Mouse (Mus musculus) erythroid progenitor cell, adult 5-6 weeks (primary cell): Measurements from ENCODE around the gene Usp38. TPM values are rescaled to one million over a fixed set of nuclear protein-coding genes. Genes with fewer than 3 reads are reported as not detected.
"Not testable (repeated sequence)": the region's sequence is repeated elsewhere in the genome, so short reads cannot be mapped to it uniquely, and the experiment has no call there.

Experiments used
- ATAC-seq: replicated peaks from 2 replicates; pipeline ENCODE4 v1.8.0; 2016; ENCODE audit warnings: moderate number of reproducible peaks, mild to moderate bottlenecking, moderate TSS enrichment, inconsistent platforms; ENCODE audit not compliant: poor library complexity, low FRiP score, severe bottlenecking
- total RNA-seq, 2 experiments: library from RNA; stranded (forward) in 1 of 2; stranded (reverse) in 1 of 2; fragments of 150-400 nt in 1 of 2; fragments of 186-747, 209-891 nt in 1 of 2; gene quantifications; 2 replicates each; pipeline versions ENCODE4 v1.2.3 to v1.2.4; 2015 to 2017; ENCODE audit warnings: low replicate concordance in 2 of 2

Gene Usp38
- total RNA-seq (2015; ENCODE audit: low replicate concordance): 21.6 and 23.1 TPM in 2 replicates
- total RNA-seq (2017; ENCODE audit: low replicate concordance): 15.7 and 16.7 TPM in 2 replicates

GRCm38 (mm10) chr8:81014789-81015699, at the start of gene Usp38:
Usp38 (minus strand) TSS chr8:81014928.
- ATAC-seq: peak; percentile 93

DNA sequence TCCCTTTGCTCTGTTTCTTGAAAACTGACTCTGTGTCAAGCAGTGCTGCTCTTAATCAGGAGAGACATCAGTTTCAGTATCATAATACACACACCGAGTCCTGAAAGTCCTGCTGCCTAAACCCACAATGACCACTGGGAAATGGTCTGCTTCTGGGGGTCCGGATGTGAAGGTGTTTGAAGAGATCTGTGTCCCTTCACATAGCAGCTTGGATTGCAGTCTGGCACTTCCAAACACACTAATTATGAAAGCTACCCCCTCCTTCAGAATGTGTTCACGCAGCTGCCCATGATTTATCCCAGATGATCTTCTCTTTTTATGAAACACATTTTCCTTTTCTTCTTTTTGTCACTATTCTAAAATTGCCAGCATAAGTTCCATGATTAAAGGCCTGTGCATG, 47.8 kb upstream of the Usp38 start:
- no peak for ATAC-seq

- ATAC-seq: no peak
These were observed 47.2 kb upstream of the Usp38 start for GRCm38 (mm10) chr8:81061950-81062349.

DNA sequence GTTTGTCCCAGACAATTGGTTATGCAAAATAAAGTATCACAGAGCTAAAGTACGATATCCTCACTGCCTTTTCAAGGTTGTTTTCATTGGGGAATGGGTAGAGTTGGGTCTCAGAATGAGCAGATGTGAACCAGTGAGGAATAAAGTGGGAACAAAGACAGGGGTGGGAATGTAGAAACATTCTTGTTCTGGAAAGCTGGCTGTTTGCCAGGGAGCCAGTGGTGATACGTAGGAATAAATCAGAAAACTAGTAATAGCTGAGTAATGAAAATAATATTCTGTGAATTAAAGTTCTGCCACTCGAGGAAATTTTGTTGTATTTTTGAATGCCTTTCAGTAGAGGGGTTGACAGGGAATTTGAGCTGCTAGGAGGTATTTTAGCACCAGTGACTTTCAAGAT, 29.5 kb upstream of the Usp38 start:
- ATAC-seq: no peak

- ATAC-seq: no peak
These were observed 13.3 kb upstream of the Usp38 start for GRCm38 (mm10) chr8:81027991-81028390.

DNA sequence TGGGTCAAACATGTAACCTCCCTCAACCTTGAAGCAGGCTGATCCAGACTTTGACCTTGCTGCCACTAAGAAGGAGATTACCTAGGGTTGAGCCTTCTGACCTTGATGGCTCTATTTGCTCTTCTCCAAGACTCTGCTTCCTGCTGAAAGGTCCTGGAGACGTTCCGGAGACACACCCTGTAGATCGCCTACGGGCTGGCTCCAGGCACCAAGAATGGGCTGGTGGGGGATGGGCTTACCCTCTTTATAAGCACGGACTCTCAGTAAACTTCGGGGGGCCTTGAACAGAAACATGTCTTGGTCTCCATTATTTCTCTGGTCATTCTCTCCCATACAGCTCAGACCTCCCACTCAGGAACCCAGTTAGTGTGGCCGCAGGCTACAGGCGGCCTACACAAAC, 2.8 kb upstream of the Usp38 start:
- not testable (repeated sequence) for ATAC-seq

DNA sequence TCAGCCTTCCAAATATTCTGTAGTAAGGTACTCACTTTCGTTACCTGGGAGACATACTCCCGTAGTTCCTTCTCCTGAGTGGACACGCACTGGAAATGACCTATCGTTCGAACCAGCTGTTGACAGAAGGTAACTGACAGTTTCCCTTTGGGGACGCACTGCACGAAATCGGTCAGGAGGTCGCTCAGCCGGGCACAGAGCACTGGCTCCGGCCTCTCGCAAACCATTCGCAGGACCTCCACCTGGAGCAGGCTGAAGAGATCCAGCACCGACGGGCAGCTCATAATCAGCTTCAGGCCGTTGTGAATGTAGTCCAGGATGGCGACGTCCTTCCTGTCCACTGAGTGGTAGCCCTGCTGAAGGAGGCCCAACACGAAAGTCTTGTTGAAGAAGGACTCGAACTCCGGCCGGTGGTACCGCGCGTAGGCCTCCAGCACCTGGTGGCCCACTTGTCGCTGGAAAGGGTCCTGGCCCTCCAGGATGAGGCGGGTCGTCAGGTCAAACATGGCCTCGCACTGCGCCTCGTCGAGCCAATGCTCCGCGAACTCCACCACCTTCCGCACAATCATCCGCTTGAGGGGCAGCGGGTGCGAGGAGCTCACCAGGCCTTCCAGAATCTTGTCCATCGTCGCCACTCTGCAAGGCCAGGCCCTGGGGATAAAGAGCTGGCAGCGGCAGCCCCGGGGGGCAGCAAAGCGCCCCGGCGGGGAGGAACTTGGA, 757 bp downstream of the Usp38 start:
- ATAC-seq: peak; percentile 7; the same call in 1 of the 2 replicates

- no peak for ATAC-seq
These were observed 2.0 kb downstream of the Usp38 start for GRCm38 (mm10) chr8:81012699-81013098.

- no peak for ATAC-seq
These were observed 2.6 kb downstream of the Usp38 start for GRCm38 (mm10) chr8:81012031-81012560.

DNA sequence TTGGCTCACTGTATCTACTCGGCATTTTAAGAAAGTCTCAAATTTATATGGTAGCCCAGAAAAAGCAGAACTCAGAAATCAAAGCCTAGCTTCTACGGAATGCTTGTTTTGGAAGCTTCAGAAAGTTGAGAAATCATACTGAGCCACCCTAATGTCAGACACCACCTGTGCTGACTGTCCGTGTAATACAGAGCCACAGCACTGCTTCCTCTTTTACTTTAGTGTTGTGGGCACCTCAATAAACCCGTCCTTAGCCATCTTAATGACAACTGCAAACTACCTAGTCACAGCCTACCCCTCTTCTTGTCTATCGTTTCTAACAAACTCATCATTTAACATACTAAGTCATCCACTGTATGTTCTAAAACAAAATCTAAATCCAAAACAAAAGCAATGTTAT, 4.3 kb downstream of the Usp38 start:
- ATAC-seq: no peak

DNA sequence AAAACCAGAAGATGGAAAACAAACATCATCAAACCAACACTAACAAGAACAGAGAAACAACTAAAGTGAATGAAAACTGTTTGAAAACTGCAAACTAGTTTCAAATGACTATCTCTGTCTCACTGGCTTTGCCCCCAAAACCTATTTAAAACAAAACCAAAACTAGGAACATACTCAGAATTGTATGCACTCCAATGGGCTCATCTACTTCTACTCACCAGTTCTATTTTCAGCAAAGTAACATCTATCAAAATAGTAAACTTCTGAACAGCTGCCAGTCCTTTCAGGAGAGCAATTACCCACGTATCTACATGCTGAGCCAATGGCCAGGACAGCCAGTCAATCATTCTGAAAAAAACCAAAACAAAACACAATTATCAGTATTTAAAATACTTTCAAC, 9.6 kb downstream of the Usp38 start:
- no peak for ATAC-seq

GRCm38 (mm10) chr8:80996632-80997031, 18.1 kb downstream of the Usp38 start:
- ATAC-seq: no peak

DNA sequence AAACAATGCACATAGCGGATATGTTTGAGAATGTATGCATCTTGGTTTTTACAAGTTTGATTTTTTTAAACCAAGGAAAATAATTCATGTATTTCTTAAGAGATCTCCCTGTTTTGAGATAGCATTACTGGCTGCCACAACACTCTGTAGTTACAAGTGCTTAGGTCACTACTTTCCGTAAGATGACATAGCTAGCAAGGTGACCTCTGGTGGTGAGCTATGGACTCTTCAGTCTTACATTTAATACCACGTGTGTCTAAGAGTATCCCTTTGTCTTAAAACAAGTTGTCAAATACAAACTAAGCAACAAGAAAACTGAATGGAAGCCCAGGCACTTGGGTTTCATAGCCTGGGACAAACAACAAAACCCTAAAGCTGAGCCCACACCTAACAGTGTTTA, 22.8 kb downstream of the Usp38 start:
- ATAC-seq: no peak

- no peak for ATAC-seq
These were observed 31.9 kb downstream of the Usp38 start for GRCm38 (mm10) chr8:80982829-80983228.

DNA sequence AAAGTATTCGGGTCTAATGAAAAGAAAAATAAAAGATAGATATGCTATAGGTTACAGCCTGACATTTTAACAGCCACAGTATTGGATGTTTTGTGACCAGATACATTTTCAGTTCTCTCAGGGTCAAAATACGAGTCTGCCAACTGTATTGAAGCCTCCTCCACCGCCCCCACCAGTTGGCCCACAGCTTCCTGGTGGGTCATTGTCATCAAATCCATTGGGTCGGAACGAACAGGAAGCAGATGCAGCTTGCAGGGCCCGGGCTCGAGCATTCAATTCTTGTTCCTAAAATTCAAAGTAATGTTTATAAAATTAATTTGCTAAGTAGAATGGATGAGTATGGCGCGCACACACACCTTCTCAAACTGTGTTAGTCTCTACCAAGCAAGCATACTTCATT, 33.0 kb downstream of the Usp38 start:
- ATAC-seq: no peak

- no peak for ATAC-seq
These were observed 34.7 kb downstream of the Usp38 start for GRCm38 (mm10) chr8:80980063-80980462.

DNA sequence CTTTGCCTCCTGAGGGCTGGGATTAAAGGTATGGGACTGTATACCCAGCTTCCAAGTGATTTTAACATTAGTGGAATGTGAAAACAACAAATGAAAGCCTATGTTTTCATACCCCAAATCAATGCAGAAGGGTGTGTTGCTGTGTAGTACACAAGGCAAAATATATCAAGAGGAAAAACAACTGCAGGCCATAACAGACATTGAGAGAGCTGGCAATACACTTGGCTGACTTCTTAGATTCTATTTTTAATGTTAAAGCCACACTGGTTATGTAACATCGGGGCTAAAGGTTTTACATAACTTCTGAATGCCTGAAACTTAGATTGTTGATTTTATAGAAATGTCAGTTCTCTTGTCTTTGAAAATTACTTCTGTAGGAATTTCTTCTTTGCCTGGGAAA, 37.5 kb downstream of the Usp38 start:
- no peak for ATAC-seq

GRCm38 (mm10) chr8:80971150-80971549, 43.6 kb downstream of the Usp38 start:
- no peak for ATAC-seq

- no peak for ATAC-seq
These were observed 44.6 kb downstream of the Usp38 start for GRCm38 (mm10) chr8:80970000-80970685.

DNA sequence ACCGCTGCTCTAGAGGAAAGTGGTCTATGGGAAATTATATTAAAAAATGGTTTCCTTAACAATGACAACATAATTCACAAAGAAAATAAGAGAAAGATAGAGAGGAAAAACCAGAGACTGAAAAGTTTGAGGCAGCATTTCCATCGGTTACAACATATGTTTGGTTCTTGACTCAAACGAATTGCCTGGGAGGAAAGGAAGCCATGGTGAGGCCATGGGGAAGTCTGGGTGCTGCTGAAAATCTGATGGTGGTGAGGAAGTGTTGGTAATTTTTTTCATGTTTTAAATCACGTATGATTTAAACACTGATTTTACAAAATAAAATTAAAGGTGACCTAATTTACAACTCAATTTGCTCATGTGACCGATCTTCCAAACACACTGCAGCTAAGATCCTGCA, 45.3 kb downstream of the Usp38 start:
- no peak for ATAC-seq
